Mouse (Mus musculus): Measurements from ENCODE around the gene Pik3r5. TPM values are rescaled to one million over a fixed set of nuclear protein-coding genes. Genes with fewer than 3 reads are reported as not detected.

The Pik3r5 gene
- 0.67 and 0.79 TPM in 2 replicates for polyA plus RNA-seq (2015; fragmentation: Nextera tagmentation; extraction: Ambion mirVana)

GRCm38 (mm10) chr11:68431699-68432360, at the start of gene Pik3r5:
Gene Pik3r5, plus strand, starts transcription at chr11:68432121.
- H3K4me3 ChIP-seq: peak within 1 kb of the TSS; percentile 50
- peak within 1 kb of the TSS; percentile 64 for H3K9ac ChIP-seq
- H3K27ac ChIP-seq: no peak within 1 kb of the TSS; the same call in 1 of the 2 replicates
- H3K9me3 ChIP-seq: no peaks in the 10 kb centered on the region
- ATAC-seq (ENCODE audit: insufficient number of reproducible peaks, insufficient read depth, low FRiP score, low TSS enrichment, low read depth): peak; percentile 82
- H3K4me2 ChIP-seq: peak within 1 kb of the TSS; percentile 69
- H3K36me3 ChIP-seq: no peaks in the 10 kb centered on the region
- WGBS: 7% methylated on average over 35 of the region's 35 CpGs
- H3K27me3 ChIP-seq: peaks cover 38% of the 10 kb centered on the region
- H3K4me1 ChIP-seq: peaks cover 24% of the 10 kb centered on the region

- Histone ChIP-seq H3K4me3 (peak overlapping the region; percentile 66), H3K27ac (no peak overlapping the region), H3K9me3 (no peaks in the 10 kb centered on the region), H3K9ac (no peak overlapping the region), H3K4me1 (peaks cover 51% of the 10 kb centered on the region), H3K27me3 (peaks cover 76% of the 10 kb centered on the region), H3K36me3 (no peaks in the 10 kb centered on the region), H3K4me2 (peak overlapping the region; percentile 95)
- WGBS: 6% methylated on average over 10 of the region's 10 CpGs
- no peak for ATAC-seq (ENCODE audit: insufficient number of reproducible peaks, insufficient read depth, low FRiP score, low TSS enrichment, low read depth)
Observed at GRCm38 (mm10) chr11:68383519-68383918, 48.4 kb upstream of the Pik3r5 start.

GRCm38 (mm10) chr11:68384131-68384530, 47.8 kb upstream of the Pik3r5 start:
- Histone ChIP-seq H3K4me1 (peaks cover 45% of the 10 kb centered on the region), H3K27ac (no peak overlapping the region), H3K27me3 (peaks cover 82% of the 10 kb centered on the region), H3K4me2 (peak overlapping the region; percentile 95), H3K36me3 (no peaks in the 10 kb centered on the region), H3K4me3 (peak overlapping the region; percentile 66), H3K9ac (no peak overlapping the region; the same call in 1 of the 2 replicates), H3K9me3 (no peaks in the 10 kb centered on the region)
- ATAC-seq (ENCODE audit: insufficient number of reproducible peaks, insufficient read depth, low FRiP score, low TSS enrichment, low read depth): no peak
- WGBS: 4% methylated on average over 12 of the region's 12 CpGs

- Histone ChIP-seq H3K27ac (no peak overlapping the region), H3K4me2 (peak overlapping the region; percentile 95), H3K9me3 (no peaks in the 10 kb centered on the region), H3K36me3 (no peaks in the 10 kb centered on the region), H3K4me1 (peaks cover 43% of the 10 kb centered on the region), H3K9ac (peak overlapping the region; percentile 77), H3K4me3 (peak overlapping the region; percentile 66), H3K27me3 (peaks cover 84% of the 10 kb centered on the region)
- no peak for ATAC-seq (ENCODE audit: insufficient number of reproducible peaks, insufficient read depth, low FRiP score, low TSS enrichment, low read depth)
- under 1% methylated on average over 26 of the region's 27 CpGs for whole genome bisulfite sequencing
Observed at GRCm38 (mm10) chr11:68384592-68385020, 47.3 kb upstream of the Pik3r5 start.

GRCm38 (mm10) chr11:68385021-68385821, 46.7 kb upstream of the Pik3r5 start:
- no peaks in the 10 kb centered on the region for H3K36me3 ChIP-seq
- no peak for ATAC-seq (ENCODE audit: insufficient number of reproducible peaks, insufficient read depth, low FRiP score, low TSS enrichment, low read depth)
- H3K27ac ChIP-seq: no peak overlapping the region
- under 1% methylated on average over 93 of the region's 94 CpGs for WGBS
- H3K9ac ChIP-seq: peak overlapping the region; percentile 77
- H3K27me3 ChIP-seq: peaks cover 86% of the 10 kb centered on the region
- H3K4me3 ChIP-seq: peak overlapping the region; percentile 66
- no peaks in the 10 kb centered on the region for H3K9me3 ChIP-seq
- H3K4me2 ChIP-seq: peak overlapping the region; percentile 95
- H3K4me1 ChIP-seq: peaks cover 42% of the 10 kb centered on the region

GRCm38 (mm10) chr11:68385921-68386588, 45.9 kb upstream of the Pik3r5 start:
- no peak; the same call in 1 of the 2 replicates for ATAC-seq (ENCODE audit: insufficient number of reproducible peaks, insufficient read depth, low FRiP score, low TSS enrichment, low read depth)
- peak overlapping the region; percentile 66 for H3K4me3 ChIP-seq
- H3K4me1 ChIP-seq: peaks cover 47% of the 10 kb centered on the region
- H3K9ac ChIP-seq: peak overlapping the region; percentile 77
- H3K27ac ChIP-seq: peak overlapping the region; percentile 51
- H3K4me2 ChIP-seq: peak overlapping the region; percentile 95
- under 1% methylated on average over 67 of the region's 68 CpGs for WGBS
- H3K9me3 ChIP-seq: no peaks in the 10 kb centered on the region
- H3K27me3 ChIP-seq: peaks cover 94% of the 10 kb centered on the region
- H3K36me3 ChIP-seq: no peaks in the 10 kb centered on the region

GRCm38 (mm10) chr11:68386589-68387440, 45.1 kb upstream of the Pik3r5 start:
- Histone ChIP-seq H3K9me3 (no peaks in the 10 kb centered on the region), H3K36me3 (no peaks in the 10 kb centered on the region), H3K4me3 (peak overlapping the region; percentile 66), H3K4me1 (peaks cover 47% of the 10 kb centered on the region), H3K27me3 (peaks cover 94% of the 10 kb centered on the region), H3K27ac (peak overlapping the region; percentile 51), H3K4me2 (peak overlapping the region; percentile 95), H3K9ac (peak overlapping the region; percentile 77)
- peak; percentile 56; the same call in 1 of the 2 replicates for ATAC-seq (ENCODE audit: insufficient number of reproducible peaks, insufficient read depth, low FRiP score, low TSS enrichment, low read depth)
- WGBS: under 1% methylated on average over 79 of the region's 90 CpGs

GRCm38 (mm10) chr11:68387441-68387760, 44.5 kb upstream of the Pik3r5 start:
- ATAC-seq (ENCODE audit: insufficient number of reproducible peaks, insufficient read depth, low FRiP score, low TSS enrichment, low read depth): no peak
- no peaks in the 10 kb centered on the region for H3K36me3 ChIP-seq

GRCm38 (mm10) chr11:68387971-68388654, 43.8 kb upstream of the Pik3r5 start:
- H3K4me1 ChIP-seq: peaks cover 45% of the 10 kb centered on the region
- no peak overlapping the region for H3K9ac ChIP-seq
- WGBS: 40% methylated on average over 11 of the region's 11 CpGs

More at GRCm38 (mm10) chr11:68387441-68387760, 44.5 kb upstream of the Pik3r5 start:
- peak overlapping the region; percentile 51 for H3K27ac ChIP-seq
- H3K4me3 ChIP-seq: peak overlapping the region; percentile 66
- WGBS: 12% methylated on average over 4 of the region's 4 CpGs
- H3K4me1 ChIP-seq: peaks cover 47% of the 10 kb centered on the region
- H3K4me2 ChIP-seq: peak overlapping the region; percentile 95
- no peaks in the 10 kb centered on the region for H3K9me3 ChIP-seq
- peaks cover 94% of the 10 kb centered on the region for H3K27me3 ChIP-seq
- peak overlapping the region; percentile 77 for H3K9ac ChIP-seq

GRCm38 (mm10) chr11:68388655-68389015, 43.3 kb upstream of the Pik3r5 start:
- no peak for ATAC-seq (ENCODE audit: insufficient number of reproducible peaks, insufficient read depth, low FRiP score, low TSS enrichment, low read depth)
- peaks cover 40% of the 10 kb centered on the region for H3K4me1 ChIP-seq
- WGBS: 34% methylated on average over 1 of the region's 1 CpGs
- no peaks in the 10 kb centered on the region for H3K9me3 ChIP-seq
- H3K27ac ChIP-seq: no peak overlapping the region
- no peak overlapping the region for H3K4me2 ChIP-seq
- no peak overlapping the region for H3K9ac ChIP-seq
- no peak overlapping the region for H3K4me3 ChIP-seq
- peaks cover 94% of the 10 kb centered on the region for H3K27me3 ChIP-seq
- no peaks in the 10 kb centered on the region for H3K36me3 ChIP-seq

More at GRCm38 (mm10) chr11:68387971-68388654, 43.8 kb upstream of the Pik3r5 start:
- no peak for ATAC-seq (ENCODE audit: insufficient number of reproducible peaks, insufficient read depth, low FRiP score, low TSS enrichment, low read depth)
- Histone ChIP-seq H3K27ac (no peak overlapping the region), H3K27me3 (peaks cover 97% of the 10 kb centered on the region), H3K4me3 (no peak overlapping the region), H3K4me2 (no peak overlapping the region), H3K9me3 (no peaks in the 10 kb centered on the region), H3K36me3 (no peaks in the 10 kb centered on the region)

Measured in embryonic facial prominence, embryonic 13.5 days (tissue).